Mouse (Mus musculus) heart, embryonic 14.5 days (tissue): Measurements from ENCODE around the gene Tcf7l2. TPM values are rescaled to one million over a fixed set of nuclear protein-coding genes. Genes with fewer than 3 reads are reported as not detected.

Source experiments
- ATAC-seq: fragments of 200-750 bp; cut with Nextera tagmentation; 2 replicates; pipeline ENCODE4 v1.8.0; 2017; ENCODE audit warnings: low read depth, moderate TSS enrichment; ENCODE audit not compliant: insufficient number of reproducible peaks, insufficient read depth, low FRiP score
- H3K27ac ChIP-seq, 2 experiments: fragments of 200-500 bp in 1 of 2; fragments of 300-500 bp in 1 of 2; sonication (generic) in 1 of 2; replicated peaks in 1 of 2; 2 replicates each; pipeline ENCODE4 v1.5.1; 2012 to 2014; ENCODE audit warnings: low read depth in 2 of 2, low read length in 2 of 2, control low read depth in 1 of 2, mild to moderate bottlenecking in 1 of 2, mixed read lengths in 1 of 2; ENCODE audit not compliant: control insufficient read depth in 1 of 2, insufficient read depth in 1 of 2
- H3K27me3 ChIP-seq: fragments of 300-500 bp; sonication (generic); 2 replicates; pipeline ENCODE4 v1.6.1; 2014; ENCODE audit warnings: mild to moderate bottlenecking, low read length, control low read depth; ENCODE audit not compliant: control insufficient read depth, insufficient read depth
- H3K36me3 ChIP-seq: fragments of 300-500 bp; sonication (generic); 2 replicates; pipeline ENCODE4 v1.6.1; 2014; ENCODE audit warnings: mild to moderate bottlenecking, control low read depth, low read length, mixed read lengths; ENCODE audit not compliant: control insufficient read depth, insufficient read depth
- H3K4me1 ChIP-seq, 2 experiments: fragments of 200-500 bp in 1 of 2; fragments of 300-500 bp in 1 of 2; sonication (generic) in 1 of 2; 2 replicates each; pipeline ENCODE4 v1.6.1; 2012 to 2014; ENCODE audit warnings: low read length in 2 of 2, control low read depth in 1 of 2, mixed read lengths in 1 of 2; ENCODE audit not compliant: control insufficient read depth in 2 of 2, insufficient read depth in 2 of 2
- H3K4me2 ChIP-seq: fragments of 300-500 bp; sonication (generic); 2 replicates; pipeline ENCODE4 v1.6.1; 2014; ENCODE audit warnings: mild to moderate bottlenecking, low read length
- H3K4me3 ChIP-seq, 2 experiments: fragments of 200-500 bp in 1 of 2; fragments of 300-500 bp in 1 of 2; sonication (generic) in 1 of 2; 2 replicates each; pipeline ENCODE4 v1.5.1; 2012 to 2014; ENCODE audit warnings: low read length in 2 of 2, mild to moderate bottlenecking in 2 of 2, control low read depth in 1 of 2, low read depth in 1 of 2, moderate library complexity in 1 of 2; ENCODE audit not compliant: control insufficient read depth in 1 of 2, insufficient read depth in 1 of 2
- H3K9ac ChIP-seq: fragments of 300-500 bp; sonication (generic); 2 replicates; pipeline ENCODE4 v1.6.1; 2014; ENCODE audit warnings: mild to moderate bottlenecking, low read length
- H3K9me3 ChIP-seq: fragments of 300-500 bp; sonication (generic); 2 replicates; pipeline ENCODE4 v1.6.1; 2016; ENCODE audit warnings: low read length, control low read depth; ENCODE audit not compliant: control insufficient read depth
- WGBS: fragments of 180-500 bp; shearing (Covaris S2); extraction: QIAGEN DNeasy Blood & Tissue Kit; methylation state at CpG from one replicate; pipeline ENCODE4 v1.1.7; 2014; 5-methylcytosine and 5-hydroxymethylcytosine counted together
- polyA plus RNA-seq: library from polyadenylated mRNA; unstranded; fragments of >200 nt; fragmentation: Nextera tagmentation; extraction: Ambion mirVana; gene quantifications from 2 replicates; pipeline ENCODE4 v1.2.1, GENCODE M21; 2014

Tcf7l2 gene
- polyA plus RNA-seq, 1 experiment from 2014 or later = 56.7 TPM

- H3K27ac ChIP-seq = no peak overlapping the region
- peak overlapping the region; percentile 2; the same call in 1 of the 2 replicates for H3K4me2 ChIP-seq
- peaks cover 5 to 11% of the 10 kb centered on the region in 2 experiments; a peak in 3 of 4 replicates for H3K4me1 ChIP-seq
- 0 out of 2 replicates have a peak, but pooled peaks cover 3% of the 10 kb centered on the region for H3K9me3 ChIP-seq
- H3K27me3 ChIP-seq = no peaks in the 10 kb centered on the region
- no peak for ATAC-seq
- no peak overlapping the region for H3K4me3 ChIP-seq
- no peaks in the 10 kb centered on the region for H3K36me3 ChIP-seq
- 65% methylated on average over 16 of the region's 16 CpGs for WGBS
- H3K9ac ChIP-seq = no peak overlapping the region
Measured at GRCm38 (mm10) chr19:55941253-55942125, 199.9 kb downstream of the Tcf7l2 start.

DNA sequence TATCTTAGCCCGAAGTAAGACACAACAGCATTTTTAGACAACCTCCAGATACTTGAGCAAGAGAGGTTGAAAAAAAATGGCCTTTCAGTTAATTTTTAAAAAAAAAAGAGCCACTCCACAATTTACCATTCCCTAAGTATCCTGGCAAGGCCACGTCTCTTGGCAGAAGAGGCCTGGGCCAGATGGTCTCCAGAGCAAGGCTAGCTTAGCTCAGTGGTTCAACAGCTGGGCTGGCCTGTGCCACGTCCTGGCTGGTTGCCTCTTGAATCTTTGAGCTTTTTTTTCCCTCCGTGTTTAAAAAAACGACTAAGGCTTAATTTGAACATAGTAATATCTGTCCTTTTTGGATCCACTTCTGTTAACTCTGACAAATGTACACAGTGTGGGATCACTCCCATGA is 209.8 kb downstream of the Tcf7l2 start:
- Histone ChIP-seq H3K4me2 (no peak overlapping the region), H3K4me3 (no peak overlapping the region), H3K4me1 (peaks cover 4 to 5% of the 10 kb centered on the region in 2 experiments), H3K27ac (no peak overlapping the region), H3K9me3 (no peaks in the 10 kb centered on the region), H3K36me3 (no peaks in the 10 kb centered on the region), H3K27me3 (no peaks in the 10 kb centered on the region), H3K9ac (no peak overlapping the region)
- WGBS = 78% methylated on average over 5 of the region's 5 CpGs
- ATAC-seq = no peak

- no peak overlapping the region for H3K9ac ChIP-seq
- H3K9me3 ChIP-seq = no peaks in the 10 kb centered on the region
- peak overlapping the region in 1 of 2 experiments; percentile 35; a peak in 2 of 4 replicates for H3K27ac ChIP-seq
- H3K27me3 ChIP-seq = no peaks in the 10 kb centered on the region
- ATAC-seq = no peak; the same call in 1 of the 2 replicates
- WGBS = 51% methylated on average over 3 of the region's 3 CpGs
- peaks cover 4 to 5% of the 10 kb centered on the region in 2 experiments for H3K4me1 ChIP-seq
- H3K4me3 ChIP-seq = no peak overlapping the region
- no peaks in the 10 kb centered on the region for H3K36me3 ChIP-seq
- H3K4me2 ChIP-seq = no peak overlapping the region
Measured at GRCm38 (mm10) chr19:55953207-55953606, 211.6 kb downstream of the Tcf7l2 start.

DNA sequence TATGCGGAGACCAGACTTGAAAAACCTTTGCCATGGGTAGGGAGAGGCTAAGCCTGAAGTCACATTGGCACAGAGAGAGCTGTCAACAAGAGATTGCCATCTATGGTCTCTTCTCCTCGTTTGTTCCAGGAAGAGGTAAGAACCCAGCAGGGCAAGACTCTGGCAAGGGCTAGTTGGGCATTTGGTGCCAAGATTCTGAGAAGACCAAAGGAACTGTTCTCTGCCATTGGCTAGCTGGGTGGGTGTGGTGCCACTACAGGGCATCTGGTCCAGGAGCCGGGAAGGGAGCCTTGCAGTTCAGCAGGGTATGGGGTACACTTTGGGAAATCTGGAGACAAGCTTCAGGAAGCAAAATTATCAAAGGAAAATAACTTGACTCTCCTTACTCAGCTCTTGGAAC is 213.5 kb downstream of the Tcf7l2 start:
- no peaks in the 10 kb centered on the region for H3K36me3 ChIP-seq
- no peak overlapping the region for H3K4me2 ChIP-seq
- no peak for ATAC-seq
- H3K27ac ChIP-seq = no peak overlapping the region
- WGBS = 75% methylated on average over 3 of the region's 3 CpGs
- H3K27me3 ChIP-seq = no peaks in the 10 kb centered on the region
- H3K4me1 ChIP-seq = peaks cover 4 to 5% of the 10 kb centered on the region in 2 experiments
- H3K9me3 ChIP-seq = peaks cover 7% of the 10 kb centered on the region; the same call in 1 of the 2 replicates
- H3K4me3 ChIP-seq = no peak overlapping the region
- no peak overlapping the region for H3K9ac ChIP-seq

- H3K4me2 ChIP-seq = no peak overlapping the region
- H3K36me3 ChIP-seq = no peaks in the 10 kb centered on the region
- 72% methylated on average over 6 of the region's 6 CpGs for WGBS
- no peak overlapping the region for H3K9ac ChIP-seq
- no peak overlapping the region for H3K4me3 ChIP-seq
- no peak for ATAC-seq
- H3K9me3 ChIP-seq = peaks cover 7% of the 10 kb centered on the region; the same call in 1 of the 2 replicates
- H3K27me3 ChIP-seq = no peaks in the 10 kb centered on the region
- no peak overlapping the region for H3K27ac ChIP-seq
- H3K4me1 ChIP-seq = peaks cover 4 to 5% of the 10 kb centered on the region in 2 experiments
Measured at GRCm38 (mm10) chr19:55956745-55957144, 215.1 kb downstream of the Tcf7l2 start.

DNA sequence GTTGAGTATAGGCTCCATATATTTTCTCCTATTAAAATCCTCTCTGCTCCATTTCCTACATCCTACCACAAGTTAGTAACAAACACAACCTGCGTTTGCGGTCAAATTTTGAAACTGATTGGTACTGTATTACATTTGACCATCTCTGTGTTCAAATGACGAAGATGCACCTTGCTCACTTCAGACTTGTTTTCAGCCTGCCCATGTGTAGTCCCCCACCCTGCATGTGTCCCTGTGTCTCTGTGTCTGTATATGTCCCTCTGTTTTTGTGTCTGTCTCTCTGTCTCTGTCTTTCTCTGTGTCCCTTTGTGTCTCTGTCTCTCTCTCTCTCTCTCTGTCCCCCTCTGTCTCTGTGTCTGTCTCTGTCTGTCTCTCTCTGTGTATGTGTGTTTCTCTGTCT is 222.8 kb downstream of the Tcf7l2 start:
- no peaks in the 10 kb centered on the region for H3K36me3 ChIP-seq
- 0 out of 4 replicates have a peak, but pooled peaks cover 0 to 2% of the 10 kb centered on the region in 2 experiments for H3K4me1 ChIP-seq
- H3K4me3 ChIP-seq = no peak overlapping the region
- H3K27me3 ChIP-seq = no peaks in the 10 kb centered on the region
- WGBS = 91% methylated on average over 3 of the region's 3 CpGs
- no peak overlapping the region for H3K4me2 ChIP-seq
- H3K9ac ChIP-seq = no peak overlapping the region
- H3K27ac ChIP-seq = no peak overlapping the region
- no peak for ATAC-seq
- H3K9me3 ChIP-seq = peaks cover 5% of the 10 kb centered on the region; the same call in 1 of the 2 replicates

- ATAC-seq = no peak
- Histone ChIP-seq H3K27ac (no peak overlapping the region), H3K9ac (no peak overlapping the region), H3K9me3 (0 out of 2 replicates have a peak, but pooled peaks cover 3% of the 10 kb centered on the region), H3K4me1 (0 out of 4 replicates have a peak, but pooled peaks cover 0 to 2% of the 10 kb centered on the region in 2 experiments), H3K4me3 (no peak overlapping the region), H3K27me3 (no peaks in the 10 kb centered on the region), H3K4me2 (no peak overlapping the region), H3K36me3 (no peaks in the 10 kb centered on the region)
- 23% methylated on average over 7 of the region's 7 CpGs for WGBS
Measured at GRCm38 (mm10) chr19:55966066-55966465, 224.4 kb downstream of the Tcf7l2 start.
